Mouse (Mus musculus) spleen, adult 2 months (tissue): Measurements from ENCODE around the gene Mfsd10.

Source experiments
- CTCF ChIP-seq: fragments of 200-500 bp; IDR thresholded peaks from 2 replicates; pipeline ENCODE4 v1.5.1; 2011; ENCODE audit warnings: mild to moderate bottlenecking, inconsistent platforms; ENCODE audit not compliant: insufficient read depth, insufficient read length, insufficient replicate concordance; ENCODE audit errors: extremely low read depth
- POLR2A ChIP-seq: fragments of 200-500 bp; IDR thresholded peaks from 2 replicates; pipeline ENCODE4 v1.6.1; 2011; ENCODE audit warnings: low read depth, low read length, inconsistent platforms

DNA sequence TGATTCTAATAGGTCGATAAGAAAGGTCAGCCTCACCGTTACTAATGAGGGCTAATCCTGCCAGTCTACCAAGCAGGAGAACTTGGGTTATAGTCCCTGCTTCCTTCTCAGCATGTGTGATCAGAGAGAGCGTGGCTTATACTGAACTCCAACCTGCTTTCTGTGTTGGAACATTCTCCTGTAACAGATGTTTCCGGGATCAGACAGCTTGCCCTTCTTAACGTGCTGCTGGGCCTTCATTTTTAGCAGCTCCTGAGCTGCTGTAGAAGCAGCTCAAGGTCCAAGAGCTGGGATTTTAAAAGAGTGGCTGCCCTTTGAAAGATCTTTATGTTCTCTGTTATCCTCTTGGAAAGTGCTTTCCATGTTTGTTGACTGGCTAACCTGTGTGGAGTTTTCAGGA lies 51.8 kb downstream of the Mfsd10 start:
- TF ChIP-seq POLR2A = no peak
- no peak for TF ChIP-seq CTCF
